Mouse (Mus musculus): ENCODE results near the gene Dzip1l. TPM values are rescaled to one million over a fixed set of nuclear protein-coding genes. Genes with fewer than 3 reads are reported as not detected.

The Dzip1l gene
- polyA plus RNA-seq, 1 experiment from 2014 or later: 29.1 TPM

GRCm38 (mm10) chr9:99624117-99624516 is 5.2 kb upstream of the Dzip1l start:
- no peak for ATAC-seq (ENCODE audit: insufficient number of reproducible peaks, low FRiP score, low TSS enrichment, low read depth)
- H3K36me3 ChIP-seq: no peaks in the 10 kb centered on the region
- no peak overlapping the region for H3K4me3 ChIP-seq (replicated peaks)
- H3K9ac ChIP-seq: no peak overlapping the region
- H3K9me3 ChIP-seq (replicated peaks): no peaks in the 10 kb centered on the region
- H3K4me2 ChIP-seq (replicated peaks): no peak overlapping the region
- 70% methylated on average over 6 of the region's 6 CpGs for WGBS
- peaks cover 7% of the 10 kb centered on the region for H3K4me1 ChIP-seq
- H3K27ac ChIP-seq (replicated peaks): no peak overlapping the region
- no peaks in the 10 kb centered on the region for H3K27me3 ChIP-seq

- peak overlapping the region; percentile 67 for H3K4me2 ChIP-seq (replicated peaks)
- no peak overlapping the region for H3K9ac ChIP-seq
- peaks cover 7% of the 10 kb centered on the region; the same call in 1 of the 2 replicates for H3K36me3 ChIP-seq
- peaks cover 33% of the 10 kb centered on the region for H3K4me1 ChIP-seq
- peak overlapping the region; percentile 63; the same call in 1 of the 2 replicates for H3K4me3 ChIP-seq (replicated peaks)
- H3K27ac ChIP-seq (replicated peaks): peak overlapping the region; percentile 96
- no peaks in the 10 kb centered on the region for H3K9me3 ChIP-seq (replicated peaks)
- WGBS: 51% methylated on average over 4 of the region's 4 CpGs
- ATAC-seq (ENCODE audit: insufficient number of reproducible peaks, low FRiP score, low TSS enrichment, low read depth): no peak
- no peaks in the 10 kb centered on the region for H3K27me3 ChIP-seq
Observed at GRCm38 (mm10) chr9:99628581-99628980, 715 bp upstream of the Dzip1l start.

DNA sequence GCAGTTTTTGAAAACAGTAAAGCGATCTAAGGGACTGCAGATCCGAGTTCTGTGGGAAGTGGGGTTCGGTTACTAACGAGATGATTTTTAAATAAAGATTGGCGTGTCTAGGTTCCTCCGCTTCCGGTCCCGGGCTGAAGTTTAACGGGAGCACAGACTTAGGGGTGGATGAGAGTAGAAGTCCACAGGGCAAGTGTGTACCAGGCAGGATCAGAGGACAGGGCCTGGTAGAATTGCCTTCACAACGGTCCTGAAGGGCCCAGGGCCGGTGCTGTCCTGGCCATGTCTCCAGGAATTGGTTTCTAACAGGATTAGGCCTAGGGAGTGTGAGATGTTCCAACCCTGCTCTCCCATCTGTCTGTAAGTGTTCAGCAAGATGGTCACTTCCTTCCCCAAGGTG is 775 bp downstream of the Dzip1l start:
- peak overlapping the region; percentile 63 for H3K4me3 ChIP-seq (replicated peaks)
- peak; percentile 13 for ATAC-seq (ENCODE audit: insufficient number of reproducible peaks, low FRiP score, low TSS enrichment, low read depth)
- peak overlapping the region; percentile 96 for H3K27ac ChIP-seq (replicated peaks)
- no peaks in the 10 kb centered on the region for H3K9me3 ChIP-seq (replicated peaks)
- peak overlapping the region; percentile 67 for H3K4me2 ChIP-seq (replicated peaks)
- no peaks in the 10 kb centered on the region for H3K27me3 ChIP-seq
- H3K36me3 ChIP-seq: peaks cover 19% of the 10 kb centered on the region; the same call in 1 of the 2 replicates
- H3K4me1 ChIP-seq: peaks cover 33% of the 10 kb centered on the region
- 1% methylated on average over 11 of the region's 11 CpGs for WGBS
- peak overlapping the region; percentile 62 for H3K9ac ChIP-seq

DNA sequence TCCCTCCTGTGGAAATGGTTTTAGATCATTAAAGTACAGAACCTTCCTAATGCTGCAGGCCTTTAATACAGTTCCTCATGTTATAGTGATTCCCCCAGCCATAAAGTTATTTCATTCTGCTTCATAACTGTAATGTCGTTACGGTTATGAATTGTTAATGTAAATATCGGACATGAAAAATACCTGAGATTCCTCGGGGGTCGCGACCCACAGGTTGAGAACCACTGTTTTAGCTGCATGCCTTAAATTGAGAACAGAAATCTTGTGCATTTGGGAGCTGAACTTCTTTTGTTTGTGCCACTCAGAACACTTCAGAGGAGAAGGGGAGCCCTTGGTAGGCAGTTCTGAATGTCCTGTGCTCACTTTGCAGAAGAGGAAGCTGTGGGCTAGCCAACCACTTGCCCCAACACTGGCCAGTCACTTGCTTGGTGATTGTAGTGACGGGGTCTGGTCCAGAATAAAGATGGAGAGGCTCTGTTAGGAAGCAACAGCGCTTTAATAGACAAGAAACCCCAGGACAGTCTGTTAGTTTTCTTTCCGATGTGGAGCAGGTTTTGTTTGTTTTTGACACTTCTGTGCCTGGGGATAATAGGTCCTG is 1.3 kb downstream of the Dzip1l start:
- H3K27ac ChIP-seq (replicated peaks): peak overlapping the region; percentile 96

GRCm38 (mm10) chr9:99631781-99632180 is 2.5 kb downstream of the Dzip1l start:
- Histone ChIP-seq H3K27ac (replicated peaks) (peak overlapping the region; percentile 61), H3K27me3 (no peaks in the 10 kb centered on the region), H3K9ac (no peak overlapping the region), H3K4me1 (peaks cover 33% of the 10 kb centered on the region), H3K4me3 (replicated peaks) (peak overlapping the region; percentile 63; the same call in 1 of the 2 replicates), H3K9me3 (replicated peaks) (no peaks in the 10 kb centered on the region), H3K4me2 (replicated peaks) (peak overlapping the region; percentile 38), H3K36me3 (peaks cover 34% of the 10 kb centered on the region)
- WGBS: 29% methylated on average over 2 of the region's 2 CpGs
- ATAC-seq (ENCODE audit: insufficient number of reproducible peaks, low FRiP score, low TSS enrichment, low read depth): no peak

More for the DNA sequence above, 1.3 kb downstream of the Dzip1l start:
- ATAC-seq (ENCODE audit: insufficient number of reproducible peaks, low FRiP score, low TSS enrichment, low read depth): no peak
- H3K36me3 ChIP-seq: peaks cover 24% of the 10 kb centered on the region; the same call in 1 of the 2 replicates
- H3K9ac ChIP-seq: peak overlapping the region; percentile 62; the same call in 1 of the 2 replicates
- peak overlapping the region; percentile 67 for H3K4me2 ChIP-seq (replicated peaks)
- H3K27me3 ChIP-seq: no peaks in the 10 kb centered on the region
- H3K4me3 ChIP-seq (replicated peaks): peak overlapping the region; percentile 63
- 30% methylated on average over 9 of the region's 9 CpGs for WGBS
- no peaks in the 10 kb centered on the region for H3K9me3 ChIP-seq (replicated peaks)
- H3K4me1 ChIP-seq: peaks cover 33% of the 10 kb centered on the region

- WGBS: 31% methylated on average over 8 of the region's 8 CpGs
- no peak overlapping the region for H3K9ac ChIP-seq
- H3K4me2 ChIP-seq (replicated peaks): peak overlapping the region; percentile 38
- peaks cover 39% of the 10 kb centered on the region for H3K36me3 ChIP-seq
- ATAC-seq (ENCODE audit: insufficient number of reproducible peaks, low FRiP score, low TSS enrichment, low read depth): peak; percentile 44; the same call in 1 of the 2 replicates
- H3K4me1 ChIP-seq: peaks cover 33% of the 10 kb centered on the region
- peak overlapping the region; percentile 61 for H3K27ac ChIP-seq (replicated peaks)
- peak overlapping the region; percentile 63; the same call in 1 of the 2 replicates for H3K4me3 ChIP-seq (replicated peaks)
- H3K9me3 ChIP-seq (replicated peaks): no peaks in the 10 kb centered on the region
- no peaks in the 10 kb centered on the region for H3K27me3 ChIP-seq
Observed at GRCm38 (mm10) chr9:99632264-99632663, 3.0 kb downstream of the Dzip1l start.

GRCm38 (mm10) chr9:99636776-99637175 is 7.5 kb downstream of the Dzip1l start:
- Histone ChIP-seq H3K4me1 (peaks cover 13% of the 10 kb centered on the region), H3K27ac (replicated peaks) (no peak overlapping the region), H3K9me3 (replicated peaks) (no peaks in the 10 kb centered on the region), H3K4me2 (replicated peaks) (no peak overlapping the region), H3K9ac (no peak overlapping the region), H3K27me3 (no peaks in the 10 kb centered on the region), H3K4me3 (replicated peaks) (no peak overlapping the region), H3K36me3 (peaks cover 67% of the 10 kb centered on the region)
- ATAC-seq (ENCODE audit: insufficient number of reproducible peaks, low FRiP score, low TSS enrichment, low read depth): no peak
- WGBS: 81% methylated on average over 1 of the region's 1 CpGs

GRCm38 (mm10) chr9:99637227-99637626 is 7.9 kb downstream of the Dzip1l start:
- no peak overlapping the region for H3K27ac ChIP-seq (replicated peaks)
- no peaks in the 10 kb centered on the region for H3K27me3 ChIP-seq
- H3K9ac ChIP-seq: no peak overlapping the region
- H3K36me3 ChIP-seq: peaks cover 72% of the 10 kb centered on the region
- H3K4me1 ChIP-seq: peaks cover 9% of the 10 kb centered on the region
- no peak overlapping the region for H3K4me2 ChIP-seq (replicated peaks)
- WGBS: 97% methylated on average over 17 of the region's 17 CpGs
- ATAC-seq (ENCODE audit: insufficient number of reproducible peaks, low FRiP score, low TSS enrichment, low read depth): no peak
- no peaks in the 10 kb centered on the region for H3K9me3 ChIP-seq (replicated peaks)
- no peak overlapping the region for H3K4me3 ChIP-seq (replicated peaks)

DNA sequence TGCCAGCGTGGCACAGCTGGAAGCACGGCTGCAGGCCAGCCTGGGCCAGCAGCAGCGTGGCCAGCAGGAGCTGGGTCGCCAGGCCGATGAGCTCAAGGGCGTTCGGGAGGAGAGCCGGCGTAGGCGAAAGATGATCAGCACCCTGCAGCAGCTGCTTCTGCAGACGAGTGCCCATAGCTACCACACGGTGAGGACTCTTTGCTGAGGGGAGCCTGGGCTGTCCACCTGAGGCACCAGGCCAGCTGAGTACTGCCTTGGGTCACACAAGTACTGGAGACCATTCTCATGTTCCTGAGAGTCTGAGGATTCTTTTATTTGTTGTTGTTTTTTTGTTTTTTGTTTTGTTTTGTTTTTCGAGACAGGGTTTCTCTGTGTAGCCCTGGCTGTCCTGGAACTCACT is 8.4 kb downstream of the Dzip1l start:
- Histone ChIP-seq H3K27me3 (no peaks in the 10 kb centered on the region), H3K4me2 (replicated peaks) (no peak overlapping the region), H3K9me3 (replicated peaks) (no peaks in the 10 kb centered on the region), H3K27ac (replicated peaks) (no peak overlapping the region), H3K36me3 (peaks cover 72% of the 10 kb centered on the region), H3K4me3 (replicated peaks) (no peak overlapping the region), H3K4me1 (0 out of 2 replicates have a peak, but pooled peaks cover 4% of the 10 kb centered on the region), H3K9ac (no peak overlapping the region)
- ATAC-seq (ENCODE audit: insufficient number of reproducible peaks, low FRiP score, low TSS enrichment, low read depth): no peak
- WGBS: 93% methylated on average over 13 of the region's 13 CpGs

DNA sequence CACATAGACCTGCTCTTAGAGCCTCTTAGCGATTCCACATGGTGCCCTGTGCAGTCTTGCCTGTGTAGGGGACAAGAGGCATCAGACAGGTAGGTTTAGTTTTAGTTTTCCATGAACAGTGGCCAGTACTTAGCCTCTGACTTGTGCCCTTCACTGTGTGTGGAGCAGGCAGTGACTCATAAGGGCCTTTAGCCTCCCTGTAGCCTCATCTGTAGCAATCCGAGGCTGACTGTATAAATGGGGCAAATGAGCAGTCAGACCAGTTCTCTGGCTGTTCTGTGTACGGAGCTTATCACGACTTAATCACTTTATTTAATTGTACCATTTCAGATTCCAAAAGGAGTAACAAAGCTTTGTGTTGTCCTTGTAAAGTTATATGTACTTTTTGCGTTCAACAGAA is 10.7 kb downstream of the Dzip1l start:
- H3K27ac ChIP-seq (replicated peaks): no peak overlapping the region
- no peaks in the 10 kb centered on the region for H3K9me3 ChIP-seq (replicated peaks)
- H3K4me3 ChIP-seq (replicated peaks): no peak overlapping the region
- WGBS: 78% methylated on average over 5 of the region's 5 CpGs
- H3K4me2 ChIP-seq (replicated peaks): no peak overlapping the region
- ATAC-seq (ENCODE audit: insufficient number of reproducible peaks, low FRiP score, low TSS enrichment, low read depth): no peak
- H3K9ac ChIP-seq: no peak overlapping the region
- peaks cover 59% of the 10 kb centered on the region for H3K36me3 ChIP-seq
- H3K27me3 ChIP-seq: no peaks in the 10 kb centered on the region
- H3K4me1 ChIP-seq: no peaks in the 10 kb centered on the region

GRCm38 (mm10) chr9:99645416-99645815 is 16.1 kb downstream of the Dzip1l start:
- Histone ChIP-seq H3K27me3 (no peaks in the 10 kb centered on the region), H3K9ac (no peak overlapping the region), H3K4me3 (replicated peaks) (no peak overlapping the region), H3K36me3 (peaks cover 67% of the 10 kb centered on the region), H3K9me3 (replicated peaks) (no peaks in the 10 kb centered on the region), H3K27ac (replicated peaks) (no peak overlapping the region), H3K4me1 (no peaks in the 10 kb centered on the region), H3K4me2 (replicated peaks) (no peak overlapping the region)
- no peak for ATAC-seq (ENCODE audit: insufficient number of reproducible peaks, low FRiP score, low TSS enrichment, low read depth)
- WGBS: 90% methylated on average over 6 of the region's 6 CpGs

DNA sequence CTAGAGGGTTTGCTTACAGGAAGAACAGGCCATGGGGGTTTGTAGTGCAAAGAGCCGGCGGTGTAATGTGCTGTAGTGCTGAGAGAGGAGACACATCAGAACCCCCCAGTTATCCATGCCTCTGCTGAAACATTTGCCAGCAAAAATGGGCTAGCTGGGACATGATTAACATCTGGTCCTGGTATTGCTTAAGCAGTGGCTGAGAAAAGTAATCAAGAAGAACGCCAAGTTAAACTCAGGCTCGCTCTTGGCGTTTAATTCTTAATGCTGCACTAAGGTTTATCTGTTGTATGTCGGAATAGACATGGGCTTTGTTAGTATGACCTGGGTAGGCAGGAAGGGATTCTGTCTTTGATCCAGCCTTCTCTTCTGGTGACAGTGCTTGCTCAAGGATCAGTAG is 16.8 kb downstream of the Dzip1l start:
- Histone ChIP-seq H3K4me1 (no peaks in the 10 kb centered on the region), H3K36me3 (peaks cover 72% of the 10 kb centered on the region), H3K9me3 (replicated peaks) (no peaks in the 10 kb centered on the region), H3K9ac (no peak overlapping the region), H3K4me2 (replicated peaks) (no peak overlapping the region), H3K27me3 (no peaks in the 10 kb centered on the region), H3K4me3 (replicated peaks) (no peak overlapping the region), H3K27ac (replicated peaks) (no peak overlapping the region)
- WGBS: 78% methylated on average over 6 of the region's 6 CpGs
- ATAC-seq (ENCODE audit: insufficient number of reproducible peaks, low FRiP score, low TSS enrichment, low read depth): no peak

All from embryonic facial prominence, embryonic 15.5 days (tissue).